Mouse (Mus musculus) cerebellum, adult 2 months (tissue): ENCODE results near the gene Fshr. TPM values are rescaled to one million over a fixed set of nuclear protein-coding genes. Genes with fewer than 3 reads are reported as not detected.

ENCODE experiments used
- DNase-seq, 2 experiments: peaks; one replicate each; pipeline ENCODE4 v3.0.0; 2021
- H3K27ac ChIP-seq: fragments of 200-500 bp; 2 replicates; pipeline ENCODE4 v1.5.1; 2012; ENCODE audit warnings: low read length, control low read depth, inconsistent platforms; ENCODE audit not compliant: insufficient read depth
- H3K27me3 ChIP-seq: fragments of 200-500 bp; 2 replicates; pipeline ENCODE4 v1.6.1; 2012; ENCODE audit warnings: inconsistent platforms, mild to moderate bottlenecking, low read length, moderate library complexity; ENCODE audit not compliant: control insufficient read depth, insufficient read depth
- H3K4me1 ChIP-seq: fragments of 200-500 bp; 2 replicates; pipeline ENCODE4 v1.6.1; 2011; ENCODE audit warnings: low read length; ENCODE audit not compliant: control insufficient read depth, insufficient read depth
- H3K4me3 ChIP-seq: fragments of 200-500 bp; replicated peaks from 2 replicates; pipeline ENCODE3; 2011; ENCODE audit warnings: mild to moderate bottlenecking, low read depth, low read length, control low read depth; ENCODE audit not compliant: insufficient read depth
- CTCF ChIP-seq: fragments of 200-500 bp; IDR thresholded peaks from 2 replicates; pipeline ENCODE4 v1.5.1; 2011; ENCODE audit warnings: low read depth, mild to moderate bottlenecking, control low read depth, low read length, moderate library complexity, borderline replicate concordance; ENCODE audit not compliant: insufficient read depth
- POLR2A ChIP-seq: fragments of 200-500 bp; IDR thresholded peaks from 2 replicates; pipeline ENCODE4 v1.6.1; 2011; ENCODE audit warnings: low read length, control low read depth, borderline replicate concordance; ENCODE audit not compliant: insufficient read depth
- WGBS: fragments of 180-500 bp; shearing (Covaris S2); methylation state at CpG from one replicate; pipeline ENCODE4 v1.1.7; 2018; 5-methylcytosine and 5-hydroxymethylcytosine counted together
- polyA plus RNA-seq: library from polyadenylated mRNA; depleted of rRNA; stranded (reverse); fragments of >200 nt; gene quantifications from 2 replicates; pipeline ENCODE4 v1.2.3, GENCODE M21; 2012

The Fshr gene
- polyA plus RNA-seq, 1 experiment: not detected

DNA sequence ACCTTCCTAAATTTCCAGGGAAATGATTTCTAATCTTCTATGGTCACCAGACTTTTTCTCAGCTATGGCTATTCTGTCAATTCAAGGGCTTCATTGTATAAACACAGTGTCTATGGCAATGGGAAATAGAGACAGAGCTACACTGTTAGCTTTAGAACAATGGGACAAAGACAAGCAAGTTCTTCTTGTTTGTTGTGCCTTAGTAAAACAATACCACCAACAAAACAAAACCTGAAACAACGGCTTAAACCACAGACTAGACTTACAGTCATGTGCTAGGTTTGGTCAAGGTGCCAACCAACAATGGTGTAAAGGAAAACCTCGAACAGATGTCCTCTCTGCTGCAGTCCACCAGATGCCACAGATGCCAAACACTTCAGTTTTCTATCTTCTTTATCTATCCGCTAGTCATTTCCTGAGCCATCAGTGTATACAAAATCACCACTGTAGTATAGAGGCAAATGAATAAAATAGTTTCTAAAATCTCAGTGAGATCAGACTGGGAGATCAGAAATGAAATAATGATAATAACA lies 149.4 kb downstream of the Fshr start:
- TF ChIP-seq CTCF: no peak
- peak in 1 of 2 experiments; percentile 1 for DNase-seq
- Histone ChIP-seq H3K27ac (no peak overlapping the region), H3K4me1 (no peaks in the 10 kb centered on the region), H3K27me3 (no peaks in the 10 kb centered on the region), H3K4me3 (no peak overlapping the region)
- whole genome bisulfite sequencing: 64% methylated on average over 3 of the region's 3 CpGs

DNA sequence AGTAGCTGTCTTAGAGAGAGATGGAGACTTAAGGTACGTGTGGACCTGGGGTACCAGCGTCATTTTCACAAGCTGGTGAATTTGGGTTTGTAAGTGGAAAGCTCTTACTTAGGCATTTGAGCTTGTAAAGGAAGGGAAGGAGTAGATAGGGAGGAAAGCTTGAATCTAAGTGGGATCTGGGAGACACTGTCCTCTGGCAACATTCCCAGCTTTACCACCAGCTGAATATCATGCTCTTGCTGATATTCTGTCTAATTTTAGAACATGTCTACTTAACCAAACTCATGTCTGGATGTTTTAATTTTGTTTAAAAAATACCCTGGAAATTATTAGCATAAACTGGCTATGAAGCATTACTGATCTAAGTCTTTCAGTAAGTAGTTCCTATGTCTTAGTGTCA lies 151.4 kb downstream of the Fshr start:
- Histone ChIP-seq H3K4me3 (no peak overlapping the region), H3K27me3 (no peaks in the 10 kb centered on the region), H3K27ac (no peak overlapping the region), H3K4me1 (no peaks in the 10 kb centered on the region)
- TF ChIP-seq CTCF: no peak
- TF ChIP-seq POLR2A: no peak
- 92% methylated on average over 2 of the region's 2 CpGs for WGBS
- DNase-seq: no peak

DNA sequence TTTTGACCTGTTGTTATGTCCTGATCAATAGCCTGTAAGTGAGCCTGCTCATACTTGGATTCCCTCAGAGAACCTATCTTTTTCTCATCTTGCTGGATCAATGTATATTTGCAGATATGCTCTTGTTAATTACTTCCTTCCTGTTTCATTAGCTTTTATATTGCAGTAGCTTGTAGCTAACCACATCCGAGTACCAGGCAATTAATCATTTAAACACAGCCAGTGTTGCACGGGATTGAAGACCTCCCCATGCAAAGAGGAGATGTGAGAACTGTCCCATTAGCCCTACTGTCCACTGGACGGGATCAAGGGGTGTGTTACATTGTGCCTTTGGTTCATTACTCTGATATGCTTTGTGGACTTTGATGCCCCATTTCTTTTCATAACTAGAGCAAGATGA lies 154.5 kb downstream of the Fshr start:
- no peaks in the 10 kb centered on the region for H3K27me3 ChIP-seq
- WGBS: 80% methylated on average over 3 of the region's 3 CpGs
- TF ChIP-seq CTCF: no peak
- no peak for TF ChIP-seq POLR2A
- H3K27ac ChIP-seq: no peak overlapping the region
- no peak for DNase-seq
- H3K4me3 ChIP-seq: no peak overlapping the region
- no peaks in the 10 kb centered on the region for H3K4me1 ChIP-seq

- Histone ChIP-seq H3K4me1 (no peaks in the 10 kb centered on the region), H3K27ac (no peak overlapping the region), H3K27me3 (no peaks in the 10 kb centered on the region), H3K4me3 (no peak overlapping the region)
- no peak for DNase-seq
- no peak for TF ChIP-seq POLR2A
- no peak for TF ChIP-seq CTCF
- 83% methylated on average over 5 of the region's 5 CpGs for WGBS
Measured at GRCm38 (mm10) chr17:89036723-89037122, 163.8 kb downstream of the Fshr start.

DNA sequence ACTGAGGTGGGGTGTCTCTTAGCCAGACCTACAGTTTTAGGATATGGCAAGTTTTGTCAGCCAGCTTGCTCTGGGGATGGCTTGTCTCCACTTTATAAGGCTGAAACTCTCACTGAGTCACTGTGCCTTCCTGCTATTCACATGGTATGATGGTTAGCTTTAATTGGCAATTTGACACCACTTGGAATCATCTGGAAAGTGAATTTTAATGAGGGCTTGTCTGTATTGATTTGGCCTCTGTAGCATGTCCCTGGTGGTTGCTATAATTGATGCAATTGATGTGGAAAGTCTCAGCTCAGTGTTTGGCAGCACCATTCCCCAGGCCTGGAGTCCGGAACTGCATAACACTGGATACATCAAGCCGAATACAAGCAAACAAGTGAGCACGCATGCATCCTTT lies 164.4 kb downstream of the Fshr start:
- H3K27ac ChIP-seq: no peak overlapping the region
- no peaks in the 10 kb centered on the region for H3K27me3 ChIP-seq
- TF ChIP-seq POLR2A (no peak), CTCF (no peak)
- WGBS: 85% methylated on average over 3 of the region's 3 CpGs
- no peak overlapping the region for H3K4me3 ChIP-seq
- no peaks in the 10 kb centered on the region for H3K4me1 ChIP-seq
- DNase-seq: no peak

DNA sequence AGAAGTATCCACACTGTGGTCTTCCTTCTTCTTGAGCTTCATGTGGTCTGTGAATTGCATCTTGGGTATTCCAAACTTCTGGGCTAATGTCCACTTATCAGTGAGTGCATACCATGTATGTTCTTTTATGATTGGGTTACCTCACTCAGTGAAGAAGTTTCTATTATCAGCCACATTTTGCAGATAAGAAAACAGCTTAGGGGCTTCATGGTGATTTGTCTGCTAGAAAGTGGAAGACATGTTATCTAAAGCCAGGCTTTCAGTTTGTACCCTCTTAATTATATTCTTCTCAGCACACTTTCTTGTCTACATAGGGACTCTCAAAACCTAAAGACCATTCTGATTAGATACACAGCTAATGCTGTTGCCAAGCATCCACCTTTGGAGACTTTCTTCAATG lies 165.8 kb downstream of the Fshr start:
- no peaks in the 10 kb centered on the region for H3K4me1 ChIP-seq
- no peak overlapping the region for H3K27ac ChIP-seq
- TF ChIP-seq POLR2A: no peak
- TF ChIP-seq CTCF: no peak
- DNase-seq: no peak
- H3K4me3 ChIP-seq: no peak overlapping the region
- no peaks in the 10 kb centered on the region for H3K27me3 ChIP-seq

DNA sequence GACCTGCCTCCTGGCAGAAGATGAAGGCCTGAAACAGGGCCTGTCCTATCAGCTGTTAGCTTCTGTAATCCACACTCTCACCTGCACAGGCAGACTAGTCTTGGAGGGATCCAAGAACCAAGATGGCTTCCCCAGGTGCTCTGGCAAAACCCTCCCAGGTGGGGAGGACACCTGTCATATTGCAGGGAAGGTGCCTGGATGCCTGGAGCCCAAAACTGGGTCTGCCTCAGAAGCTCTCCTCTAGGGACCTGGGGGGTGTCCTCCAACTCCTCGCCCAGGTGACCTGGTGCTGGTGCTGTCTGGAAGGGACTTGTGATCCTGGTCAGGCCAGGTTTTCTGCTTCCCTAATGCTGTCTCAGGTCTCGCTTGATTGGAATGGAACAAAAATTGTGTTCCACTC lies 167.5 kb downstream of the Fshr start:
- WGBS: 92% methylated on average over 2 of the region's 2 CpGs
- no peak for DNase-seq
- TF ChIP-seq POLR2A (no peak), CTCF (no peak)
- H3K4me3 ChIP-seq: no peak overlapping the region
- no peaks in the 10 kb centered on the region for H3K27me3 ChIP-seq
- no peaks in the 10 kb centered on the region for H3K4me1 ChIP-seq
- no peak overlapping the region for H3K27ac ChIP-seq

DNA sequence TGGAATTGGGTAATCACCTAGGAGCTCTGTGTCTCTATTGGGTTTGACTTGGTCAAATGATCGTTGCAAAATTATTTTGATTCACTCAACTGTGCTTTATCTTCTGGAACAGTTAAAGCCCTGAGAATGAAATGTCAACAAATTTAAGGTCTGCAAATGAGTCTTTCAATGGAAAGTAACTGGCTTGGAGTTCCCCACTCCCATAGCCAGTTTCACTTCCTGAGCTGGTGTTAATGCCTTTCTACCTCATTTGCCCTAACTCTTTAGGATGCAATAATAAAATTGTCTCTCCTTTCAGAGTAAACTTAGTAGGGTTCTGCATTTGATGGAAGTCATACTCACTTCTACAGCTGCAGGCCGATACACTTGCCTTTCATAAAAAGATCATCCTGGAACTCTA lies 181.0 kb downstream of the Fshr start:
- Histone ChIP-seq H3K27ac (no peak overlapping the region), H3K4me3 (no peak overlapping the region), H3K4me1 (no peaks in the 10 kb centered on the region), H3K27me3 (no peaks in the 10 kb centered on the region)
- 85% methylated on average over 2 of the region's 2 CpGs for WGBS
- no peak for DNase-seq
- TF ChIP-seq CTCF (no peak), POLR2A (no peak)
